In the genomic region with DNA sequence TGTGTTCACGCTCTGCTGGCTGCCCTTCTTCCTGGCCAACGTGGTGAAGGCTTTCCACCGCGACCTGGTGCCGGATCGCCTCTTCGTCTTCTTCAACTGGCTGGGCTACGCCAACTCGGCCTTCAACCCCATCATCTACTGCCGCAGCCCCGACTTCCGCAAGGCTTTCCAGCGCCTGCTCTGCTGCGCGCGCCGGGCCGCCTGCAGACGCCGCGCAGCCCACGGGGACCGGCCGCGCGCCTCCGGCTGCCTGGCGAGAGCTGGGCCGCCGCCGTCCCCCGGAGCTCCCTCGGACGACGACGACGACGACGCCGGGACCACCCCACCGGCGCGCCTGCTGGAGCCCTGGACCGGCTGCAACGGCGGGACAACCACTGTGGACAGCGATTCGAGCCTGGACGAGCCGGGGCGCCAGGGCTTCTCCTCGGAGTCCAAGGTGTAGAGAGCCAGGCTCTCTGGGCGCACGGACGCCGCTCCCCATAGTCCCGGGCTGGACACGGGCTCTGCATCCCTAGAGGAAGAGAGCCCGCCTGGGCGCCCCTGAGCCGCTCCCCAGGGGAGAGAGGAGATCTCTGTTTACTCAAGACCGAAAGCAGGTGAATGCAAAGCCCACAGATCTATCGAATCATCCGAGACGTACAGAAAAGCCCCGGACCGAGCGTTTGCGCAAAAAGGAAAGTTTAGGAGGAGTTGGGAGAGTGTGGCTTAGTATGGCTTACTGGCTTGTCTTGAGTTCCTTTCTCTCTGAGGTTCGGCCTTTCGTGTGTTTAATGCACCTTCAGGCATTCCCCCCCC, we compare ENCODE assay signal across 8 mouse cellular contexts. TPM values are rescaled to one million over a fixed set of nuclear protein-coding genes. Genes with fewer than 3 reads are reported as not detected.
DNase-seq lines count a peak whose midpoint lies in the region; ATAC-seq and TF ChIP-seq lines count a peak whose summit lies in the region.

No protein-coding gene starts in this region.

- no peaks in the 10 kb centered on the region for H3K36me3 ChIP-seq in liver, embryonic 16.5 days (ENCODE audit: control insufficient read depth, insufficient read depth)
- no peaks in the 10 kb centered on the region for H3K36me3 ChIP-seq in neural tube, embryonic 12.5 days

- no peaks in the 10 kb centered on the region for H3K9me3 ChIP-seq in liver, embryonic 16.5 days (replicated peaks; ENCODE audit: control insufficient read depth, low read length)
- H3K9me3 ChIP-seq in neural tube, embryonic 12.5 days: no peaks in the 10 kb centered on the region

- no peak overlapping the region for H3K9ac ChIP-seq in liver, embryonic 16.5 days (ENCODE audit: low read depth, low read length)
- H3K9ac ChIP-seq in neural tube, embryonic 12.5 days: peak overlapping the region; percentile 40; the same call in 1 of the 2 replicates

- intact Hi-C loops in gastrocnemius, adult 2 months (cut with DNase I): no loop called here

- peaks cover 3% of the 10 kb centered on the region for H3K4me1 ChIP-seq in liver, embryonic 16.5 days (ENCODE audit: control insufficient read depth, low read depth, low read length)
- peaks cover 33% of the 10 kb centered on the region for H3K4me1 ChIP-seq in neural tube, embryonic 12.5 days

- ATAC-seq in cerebellum, adult (ENCODE audit: insufficient number of reproducible peaks, low FRiP score, low TSS enrichment): no peak
- peak; percentile 58 for ATAC-seq in liver, embryonic 16.5 days (ENCODE audit: low read depth)
- no peak for ATAC-seq in neural tube, embryonic 12.5 days (ENCODE audit: low FRiP score, low read depth)

- WGBS in liver, embryonic 16.5 days (ENCODE audit: insufficient replicate concordance): 2% methylated on average over 71 of the region's 71 CpGs
- whole genome bisulfite sequencing in neural tube, embryonic 12.5 days: 1% methylated on average over 71 of the region's 71 CpGs

- H3K4me3 ChIP-seq in gastrocnemius, adult 2 months: peak overlapping the region; percentile 78
- H3K4me3 ChIP-seq in liver, embryonic 16.5 days (ENCODE audit: low read depth, low read length): peak overlapping the region; percentile 50
- peak overlapping the region; percentile 55 for H3K4me3 ChIP-seq in neural tube, embryonic 12.5 days

- H3K27ac ChIP-seq in gastrocnemius, adult 2 months: no peak overlapping the region
- H3K27ac ChIP-seq in liver, embryonic 16.5 days (ENCODE audit: low read length): no peak overlapping the region
- no peak overlapping the region for H3K27ac ChIP-seq in neural tube, embryonic 12.5 days

- peak overlapping the region; percentile 56 for H3K4me2 ChIP-seq in liver, embryonic 16.5 days (ENCODE audit: low read depth, low read length)
- H3K4me2 ChIP-seq in neural tube, embryonic 12.5 days (replicated peaks): peak overlapping the region; percentile 96

- peaks cover 66% of the 10 kb centered on the region for H3K27me3 ChIP-seq in liver, embryonic 16.5 days (ENCODE audit: control insufficient read depth, insufficient read depth, low read depth, low read length)
- peaks cover 72% of the 10 kb centered on the region for H3K27me3 ChIP-seq in neural tube, embryonic 12.5 days (replicated peaks)

- TF ChIP-seq CTCF in gastrocnemius, adult 2 months (IDR thresholded peaks at IDR 0.05): no peak

- DNase-seq in cerebellum, postnatal 14 days: peak; percentile 28 to 38
- DNase-seq in adrenal gland, postnatal 25 days: peak; percentile 63
- DNase-seq in gastrocnemius, adult 2 months: peak; percentile 72
- peak; percentile 29 for DNase-seq in induced T-regulatory cell, adult 2 months (ENCODE audit: low read depth)
- peak; percentile 54 for DNase-seq in yolk sac, embryonic 10.5 days (ENCODE audit: low spot score)

RNA-seq across cellular contexts. Expression of a gene that starts 1.5 kb away (rescaled TPM):
- 2.6 and 4.2 TPM in 2 replicates for total RNA-seq in adrenal gland, postnatal 25 days (2021)
- under 1 TPM; 0.11 to 0.13 TPM for total RNA-seq in gastrocnemius, adult 2 months (2021)
- 0.11 and 0.19 TPM in 2 replicates for polyA plus RNA-seq in liver, embryonic 16.5 days (2015; fragmentation: Nextera tagmentation; extraction: Ambion mirVana)
- polyA plus RNA-seq in neural tube, embryonic 12.5 days (2016; fragmentation: Nextera tagmentation; extraction: Ambion mirVana): 0.30 and 0.54 TPM in 2 replicates
